Mouse (Mus musculus) CH12.LX (cell line): Measurements from ENCODE around the gene Ppp1r3a. TPM values are rescaled to one million over a fixed set of nuclear protein-coding genes. Genes with fewer than 3 reads are reported as not detected.

Experiments
- DNase-seq: peaks from one replicate; pipeline ENCODE4 v3.0.0-alpha.2; 2013; ENCODE audit errors: extremely low read depth
- H3K27ac ChIP-seq: 2 replicates; pipeline ENCODE4 v1.5.1; 2012; ENCODE audit warnings: low read depth, mild to moderate bottlenecking, control low read depth, moderate library complexity; ENCODE audit not compliant: insufficient read depth
- H3K27me3 ChIP-seq: replicated peaks from 2 replicates; pipeline ENCODE3; 2012; ENCODE audit warnings: inconsistent platforms
- H3K36me3 ChIP-seq, 2 experiments: replicated peaks in 1 of 2; 2 replicates each; pipeline versions ENCODE3 to v1.6.1; 2012; ENCODE audit warnings: inconsistent platforms in 1 of 2, low read length in 1 of 2, mild to moderate bottlenecking in 1 of 2, mixed read lengths in 1 of 2, moderate library complexity in 1 of 2; ENCODE audit not compliant: control insufficient read depth in 1 of 2, insufficient read depth in 1 of 2
- H3K4me1 ChIP-seq, 2 experiments: 2 replicates each; pipeline ENCODE4 v1.6.1; 2012; ENCODE audit warnings: inconsistent platforms in 1 of 2, moderate library complexity in 1 of 2; ENCODE audit not compliant: insufficient read depth in 2 of 2, control insufficient read depth in 1 of 2
- H3K4me2 ChIP-seq: 2 replicates; pipeline ENCODE4 v1.6.1; 2012; ENCODE audit warnings: low read depth, mild to moderate bottlenecking, control low read depth; ENCODE audit not compliant: poor library complexity, insufficient read depth, severe bottlenecking
- H3K4me3 ChIP-seq, 3 experiments: fragments of 150-350 bp in 1 of 3; sonication (generic) in 1 of 3; replicated peaks in 1 of 3; 2 replicates each; pipeline versions ENCODE3 to v1.5.1; 2011 to 2012; ENCODE audit warnings: low read depth in 2 of 3, low read length in 2 of 3, mild to moderate bottlenecking in 2 of 3, moderate library complexity in 2 of 3, control low read depth in 1 of 3, improper control_type of control experiment in 1 of 3, inconsistent platforms in 1 of 3, mixed read lengths in 1 of 3; ENCODE audit not compliant: poor library complexity in 1 of 3
- H3K79me2 ChIP-seq: replicated peaks from 2 replicates; pipeline ENCODE4 v1.6.1; 2012; ENCODE audit warnings: mild to moderate bottlenecking, moderate library complexity; ENCODE audit not compliant: control insufficient read depth, poor library complexity, insufficient read depth, severe bottlenecking; ENCODE audit errors: extremely low read depth
- H3K9ac ChIP-seq: 2 replicates; pipeline ENCODE4 v1.6.1; 2012; ENCODE audit warnings: low read depth, mild to moderate bottlenecking, control low read depth, moderate library complexity; ENCODE audit not compliant: insufficient read depth
- H3K9me3 ChIP-seq: replicated peaks from 2 replicates; pipeline ENCODE3; 2012; ENCODE audit warnings: low read length, inconsistent platforms, mixed read lengths
- CHD1 ChIP-seq: IDR thresholded peaks from 2 replicates; pipeline ENCODE4 v1.6.1; 2012; ENCODE audit warnings: low read depth, low read length, improper control_type of control experiment, inconsistent platforms
- CTCF ChIP-seq, 2 experiments: IDR thresholded peaks in 1 of 2; conservative IDR thresholded peaks in 1 of 2; 2 replicates each; pipeline ENCODE4 v1.5.1; 2011 to 2012; ENCODE audit warnings: low read depth in 2 of 2, low read length in 2 of 2, improper control_type of control experiment in 1 of 2, inconsistent platforms in 1 of 2, mild to moderate bottlenecking in 1 of 2, moderate library complexity in 1 of 2
- ELF1 ChIP-seq: IDR thresholded peaks from 2 replicates; pipeline ENCODE4 v1.6.1; 2014; ENCODE audit warnings: low read depth, mild to moderate bottlenecking, inconsistent platforms, low read length, improper control_type of control experiment
- ETS1 ChIP-seq: conservative IDR thresholded peaks from 2 replicates; pipeline ENCODE4 v1.6.1; 2012; ENCODE audit warnings: low read depth, mild to moderate bottlenecking, inconsistent platforms, low read length, improper control_type of control experiment, moderate library complexity
- HCFC1 ChIP-seq: IDR thresholded peaks from 2 replicates; pipeline ENCODE4 v1.6.1; 2012; ENCODE audit warnings: low read depth, mild to moderate bottlenecking, inconsistent platforms, low read length, improper control_type of control experiment
- KAT2A ChIP-seq: IDR thresholded peaks from 2 replicates; pipeline ENCODE4 v1.6.1; 2012; ENCODE audit warnings: low read length, improper control_type of control experiment, inconsistent platforms; ENCODE audit not compliant: insufficient replicate concordance
- MAX ChIP-seq: IDR thresholded peaks from 2 replicates; pipeline ENCODE4 v1.6.1; 2011; ENCODE audit warnings: low read length, improper control_type of control experiment
- MAZ ChIP-seq: IDR thresholded peaks from 2 replicates; pipeline ENCODE4 v1.6.1; 2012; ENCODE audit warnings: low read depth, mild to moderate bottlenecking, inconsistent platforms, low read length, improper control_type of control experiment, moderate library complexity
- NELFE ChIP-seq: IDR thresholded peaks from 2 replicates; pipeline ENCODE4 v1.6.1; 2011; ENCODE audit warnings: low read depth, low read length, improper control_type of control experiment
- RAD21 ChIP-seq: IDR thresholded peaks from 2 replicates; pipeline ENCODE4 v1.6.1; 2011; ENCODE audit warnings: low read depth, mild to moderate bottlenecking, low read length, improper control_type of control experiment, moderate library complexity
- RCOR1 ChIP-seq: conservative IDR thresholded peaks from 2 replicates; pipeline ENCODE4 v1.6.1; 2012; ENCODE audit warnings: low read depth, mild to moderate bottlenecking, inconsistent platforms, low read length, improper control_type of control experiment
- USF1 ChIP-seq: IDR thresholded peaks from 2 replicates; pipeline ENCODE4 v1.6.1; 2014; ENCODE audit warnings: low read depth, mild to moderate bottlenecking, inconsistent platforms, low read length, improper control_type of control experiment
- ZNF384 ChIP-seq: IDR thresholded peaks from 2 replicates; pipeline ENCODE4 v1.6.1; 2012; ENCODE audit warnings: low read depth, low read length, improper control_type of control experiment, inconsistent platforms
- dilution Hi-C: fragments of 300-500 bp; cut with MboI; formaldehyde crosslinking; loops from 2 replicates; pipeline ENCODE4 v1.14.3; 2020; ENCODE audit warnings: low sequenced_read_pairs; ENCODE audit not compliant: extremely low pct_unique_long_range_greater_than_20kb, extremely low pct_ligation_motif_present
- in situ Hi-C: fragments of 300-500 bp; cut with MboI; formaldehyde crosslinking; loops from 3 replicates; pipeline ENCODE4 v1.14.3; 2019; ENCODE audit warnings: low sequenced_read_pairs, low pct_ligation_motif_present, low pct_unique_long_range_greater_than_20kb, mixed read lengths
- polyA plus RNA-seq: library from polyadenylated mRNA; unstranded; fragments of >175 nt; gene quantifications from 2 replicates; pipeline ENCODE4 v1.2.1, GENCODE M21; 2012; ENCODE audit warnings: low read depth; ENCODE audit not compliant: insufficient read length
- total RNA-seq, 2 experiments: library from RNA; depleted of rRNA; stranded (reverse); fragments of 300-350 nt in 1 of 2; fragments of >200 nt in 1 of 2; gene quantifications; 2 replicates each; pipeline ENCODE4 v1.2.3; 2012 to 2014

The Ppp1r3a gene
- total and polyA plus RNA-seq, 3 experiments: not detected

DNA sequence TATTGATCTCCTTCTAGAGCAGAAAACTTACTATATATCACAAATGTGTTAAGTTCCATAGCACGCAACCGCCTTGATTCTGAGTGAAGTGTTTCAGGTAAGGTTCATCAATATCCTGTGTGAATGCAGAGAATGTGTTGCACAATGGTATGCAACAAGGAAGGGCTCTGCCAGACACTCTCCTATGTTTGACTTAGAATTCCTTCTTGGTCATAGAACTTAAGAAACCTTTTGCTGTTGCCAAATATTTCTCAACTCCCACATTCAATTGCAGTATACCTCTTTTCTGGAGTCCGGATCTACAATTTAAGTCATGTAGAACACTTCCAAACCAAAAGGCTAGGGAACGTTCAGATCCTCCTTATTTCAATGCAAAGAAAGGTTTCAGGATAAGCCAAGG, 22.8 kb upstream of the Ppp1r3a start:
- Histone ChIP-seq H3K9me3 (peaks cover 3% of the 10 kb centered on the region), H3K79me2 (no peaks in the 10 kb centered on the region)
- TF ChIP-seq USF1 (no peak), HCFC1 (no peak), KAT2A (no peak), MAX (no peak), ZNF384 (no peak)

GRCm38 (mm10) chr6:14771717-14772116, 16.6 kb upstream of the Ppp1r3a start:
- no peak for DNase-seq
- Histone ChIP-seq H3K4me1 (no peaks in the 10 kb centered on the region), H3K79me2 (no peaks in the 10 kb centered on the region), H3K27me3 (no peaks in the 10 kb centered on the region), H3K36me3 (no peaks in the 10 kb centered on the region), H3K4me2 (no peak overlapping the region), H3K27ac (no peak overlapping the region), H3K9ac (no peak overlapping the region), H3K4me3 (no peak overlapping the region), H3K9me3 (peaks cover 3% of the 10 kb centered on the region)
- TF ChIP-seq CTCF (conservative IDR thresholded peaks at IDR 0.05 in 1 of 2, IDR thresholded peaks at IDR 0.05 in 1 of 2; ENCODE audit: low read depth in 2 of 2, low read length in 2 of 2) (no peak), CHD1 (no peak), RCOR1 (no peak), NELFE (no peak), ETS1 (no peak)
- dilution Hi-C loops: no loop called here
- in situ Hi-C loops: no loop called here

More for the DNA sequence above, 22.8 kb upstream of the Ppp1r3a start:
- H3K27ac ChIP-seq: no peak overlapping the region
- no peak overlapping the region for H3K9ac ChIP-seq
- in situ Hi-C loops (no loop called here), dilution Hi-C loops (no loop called here)
- no peak overlapping the region for H3K4me2 ChIP-seq
- no peaks in the 10 kb centered on the region for H3K36me3 ChIP-seq
- no peak for DNase-seq
- no peak overlapping the region for H3K4me3 ChIP-seq
- H3K4me1 ChIP-seq: no peaks in the 10 kb centered on the region
- no peaks in the 10 kb centered on the region for H3K27me3 ChIP-seq

DNA sequence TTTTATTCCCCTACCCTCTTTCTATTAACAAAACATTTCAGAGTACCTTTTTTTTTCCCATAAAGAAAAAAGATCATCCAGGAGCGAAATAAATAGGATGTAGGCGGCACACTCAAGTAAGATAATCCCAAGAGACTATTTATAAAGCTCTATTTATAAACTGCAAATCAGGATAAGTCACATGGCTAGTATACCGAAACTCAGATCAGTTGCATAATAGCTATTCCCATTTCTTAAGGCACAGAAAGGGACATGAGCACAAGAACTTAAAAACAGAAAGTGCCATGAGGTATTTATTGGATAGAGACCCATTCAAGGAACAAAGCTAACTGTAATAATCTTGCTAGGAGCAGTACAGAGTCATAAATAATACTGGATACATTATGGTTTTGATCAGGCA, 2.4 kb upstream of the Ppp1r3a start:
- no peaks in the 10 kb centered on the region for H3K9me3 ChIP-seq
- no peak for DNase-seq
- TF ChIP-seq RAD21: no peak
- no peak for TF ChIP-seq ELF1
- TF ChIP-seq MAZ: no peak
- TF ChIP-seq, all 38 proteins: peak for 0
- H3K79me2 ChIP-seq: no peaks in the 10 kb centered on the region
- H3K4me3 ChIP-seq: no peak overlapping the region
- dilution Hi-C loops: no loop called here
- H3K27ac ChIP-seq: no peak overlapping the region
- H3K36me3 ChIP-seq: no peaks in the 10 kb centered on the region
- no peaks in the 10 kb centered on the region for H3K4me1 ChIP-seq
- H3K4me2 ChIP-seq: no peak overlapping the region
- in situ Hi-C loops: no loop called here
- no peaks in the 10 kb centered on the region for H3K27me3 ChIP-seq
- no peak overlapping the region for H3K9ac ChIP-seq
